Mouse (Mus musculus) T-helper 17 cell (primary cell): ENCODE data around the gene Grik5.
"Not testable (repeated sequence)": the region's sequence is repeated elsewhere in the genome, so short reads cannot be mapped to it uniquely, and the experiment has no call there.

Experiments used
- in situ Hi-C, 2 experiments: fragments of 300-600 bp; cut with MboI, MseI; formaldehyde crosslinking; loops; 1 replicate in 1 of 2; 2 replicates in 1 of 2; pipeline ENCODE4 v1.15.1; 2025; ENCODE audit warnings: high pct_unique_total_duplicates in 2 of 2

Grik5 gene

DNA sequence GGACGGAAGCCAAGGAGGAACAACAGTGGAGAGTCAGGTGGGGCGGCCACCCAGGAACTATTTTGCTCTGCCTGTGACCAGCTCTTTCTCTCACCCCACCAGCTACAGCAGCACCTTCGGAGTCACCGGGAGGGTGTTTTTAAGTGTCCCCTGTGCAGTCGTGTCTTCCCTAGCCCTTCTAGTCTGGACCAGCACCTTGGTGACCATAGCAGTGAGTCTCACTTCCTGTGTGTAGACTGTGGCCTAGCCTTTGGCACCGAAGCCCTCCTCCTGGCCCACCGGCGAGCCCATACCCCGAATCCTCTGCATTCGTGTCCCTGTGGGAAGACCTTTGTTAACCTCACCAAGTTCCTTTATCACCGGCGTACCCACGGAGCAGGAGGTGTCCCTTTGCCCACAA lies 8.3 kb upstream of the Grik5 start:
- in situ Hi-C loops, result no loop called here

GRCm38 (mm10) chr7:25079496-25080026 lies 7.4 kb upstream of the Grik5 start:
- in situ Hi-C loops, result no loop called here

GRCm38 (mm10) chr7:25077414-25077755 lies 5.2 kb upstream of the Grik5 start:
- in situ Hi-C loops, result no loop called here

DNA sequence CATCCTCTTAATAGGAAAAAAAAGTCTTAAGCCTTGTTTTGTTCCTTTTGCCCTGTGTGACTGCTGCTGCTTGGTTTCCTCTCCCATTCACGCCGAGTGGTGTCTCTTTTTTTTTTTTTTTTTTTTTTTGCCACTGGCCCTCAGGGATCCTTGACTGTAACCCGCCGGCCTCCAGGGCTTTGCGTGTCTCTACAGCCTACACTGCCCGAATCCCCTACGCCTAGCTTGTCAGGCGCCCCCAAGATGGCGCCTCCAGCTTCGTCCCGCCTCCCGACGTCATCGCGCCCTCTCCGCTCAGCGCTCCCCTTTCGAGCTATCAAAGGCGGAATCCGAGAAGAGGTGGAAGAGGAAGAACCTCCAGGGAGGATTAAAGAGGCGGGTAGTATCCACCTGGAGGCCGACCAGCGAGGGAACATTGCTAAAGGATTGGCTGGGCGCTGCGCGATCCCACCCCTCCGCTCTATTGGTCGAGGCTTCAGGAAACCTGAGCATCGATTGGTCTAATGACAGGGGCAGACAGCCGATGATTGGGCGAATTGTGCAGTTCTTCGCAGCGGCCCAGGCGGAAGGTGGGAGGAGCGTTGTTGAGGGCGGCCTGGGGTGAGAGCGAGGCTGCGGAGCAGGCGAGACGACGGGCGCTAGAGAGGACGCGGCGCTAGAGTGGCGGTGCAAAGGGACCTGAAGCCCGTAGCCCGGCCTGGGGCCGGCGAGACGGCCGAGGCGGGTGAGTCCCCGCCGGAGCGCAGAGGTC lies 4.7 kb upstream of the Grik5 start:
- in situ Hi-C loops, result no loop called here

DNA sequence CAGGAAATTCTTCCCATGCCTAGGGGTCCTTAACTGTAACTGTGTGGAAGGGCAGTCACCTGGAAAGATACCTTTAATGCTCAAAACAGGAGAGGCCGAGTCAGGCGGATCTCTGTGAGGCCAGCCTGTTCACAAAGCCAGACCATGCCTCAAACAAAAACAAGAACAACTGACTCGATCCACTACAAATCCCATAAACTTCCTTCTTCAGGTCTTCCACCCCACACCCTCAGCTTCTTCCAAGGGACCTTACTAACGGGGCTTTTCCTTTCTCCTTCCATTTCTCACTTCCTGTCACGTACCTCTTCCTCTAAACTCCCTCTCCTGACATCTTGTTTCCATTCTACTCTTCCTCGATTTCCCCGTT lies 4.1 kb upstream of the Grik5 start:
- in situ Hi-C loops, result no loop called here

- in situ Hi-C loops, result no loop called here
Observed at GRCm38 (mm10) chr7:25073924-25074323, 1.8 kb upstream of the Grik5 start.

DNA sequence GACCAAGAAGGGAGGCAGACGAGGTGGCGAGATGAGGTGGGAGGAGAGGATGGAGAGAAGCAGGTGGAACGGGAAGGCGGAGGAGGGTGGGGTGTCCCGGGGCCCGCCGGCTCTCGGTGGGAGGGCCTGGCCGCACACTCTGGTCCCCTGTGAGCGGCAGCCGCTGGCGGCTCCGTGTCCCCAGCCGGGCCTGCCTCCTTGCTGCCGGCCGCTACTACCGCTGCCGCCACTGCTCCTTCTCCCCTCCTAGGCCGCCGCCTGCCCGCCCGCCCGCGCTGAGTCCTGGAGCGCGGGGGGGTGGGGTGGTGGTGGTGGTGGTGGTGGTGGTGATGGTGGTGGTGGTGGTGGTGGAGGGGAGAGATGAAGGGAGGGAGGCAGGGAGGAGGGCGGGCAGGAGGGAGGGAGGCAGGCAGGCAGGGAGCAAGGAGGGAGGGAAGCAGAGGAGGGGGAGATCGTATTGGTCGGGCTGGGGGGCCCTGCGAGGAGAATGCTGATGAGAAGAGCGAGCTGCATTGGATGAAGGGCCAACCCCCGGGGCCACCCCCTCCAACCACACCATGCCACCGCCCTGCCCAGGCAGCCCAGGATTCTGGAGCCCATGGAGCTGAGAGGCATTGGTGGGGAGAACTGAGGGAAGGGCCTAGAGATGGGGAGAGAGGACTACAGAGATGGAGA lies 707 bp upstream of the Grik5 start:
- in situ Hi-C loops, result no loop called here

- in situ Hi-C loops, result no loop called here
Observed at GRCm38 (mm10) chr7:25068724-25069123, 3.4 kb downstream of the Grik5 start.

DNA sequence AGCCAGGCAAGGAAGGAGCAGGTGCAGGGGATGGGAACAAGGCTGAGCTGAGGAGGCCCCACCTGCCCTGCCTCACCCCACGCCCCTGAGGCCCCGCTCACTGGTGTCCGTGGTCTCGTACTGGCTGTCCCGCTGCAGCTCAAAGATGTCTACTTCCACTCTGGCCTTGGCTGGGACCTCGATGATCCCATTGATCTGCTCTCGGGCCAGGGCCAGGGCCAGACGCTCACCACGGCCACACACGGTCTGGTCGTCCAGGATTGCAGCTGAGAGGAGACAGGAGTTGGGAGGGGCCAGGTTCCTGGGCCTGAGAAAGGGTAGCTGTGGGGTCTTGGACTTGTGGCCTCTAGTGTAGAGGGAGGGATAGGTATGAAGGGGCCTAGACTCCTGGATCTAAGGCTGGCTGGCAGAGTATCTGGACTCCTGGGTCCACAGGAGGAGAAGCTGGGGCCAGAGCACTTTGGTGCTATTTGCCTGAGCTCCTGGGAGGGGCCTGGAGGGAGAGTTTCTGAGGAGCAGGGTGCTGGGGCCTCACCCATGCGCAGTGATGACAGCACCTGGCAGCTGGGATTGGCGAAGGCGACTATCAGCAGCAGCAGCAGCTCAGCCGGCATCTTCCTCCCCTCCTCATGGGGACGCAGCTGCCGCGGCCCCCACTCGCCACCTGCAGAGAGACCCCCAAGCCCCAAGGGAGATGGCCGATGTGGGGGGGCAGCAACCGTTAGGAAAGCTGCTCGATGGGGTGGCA lies 4.1 kb downstream of the Grik5 start:
- in situ Hi-C loops, result no loop called here

DNA sequence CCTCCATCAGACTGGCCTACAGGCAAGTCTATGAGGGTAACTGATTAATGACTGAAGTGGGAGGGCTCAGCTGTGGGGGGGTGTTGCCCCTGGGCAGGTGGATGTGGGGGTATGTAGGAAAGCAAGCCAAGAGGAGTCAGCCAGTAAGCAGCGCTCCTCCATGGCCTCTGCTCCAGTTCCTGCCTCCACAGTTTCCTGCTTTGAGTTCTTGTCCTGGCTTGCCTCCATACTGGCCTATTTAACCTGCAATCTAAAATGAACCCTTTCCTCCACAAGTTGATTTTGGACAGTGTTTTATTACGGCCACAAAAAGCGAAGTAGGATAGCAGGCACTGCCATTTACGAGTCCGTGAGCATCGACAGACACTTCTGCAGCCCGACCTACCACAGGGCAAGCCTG lies 4.8 kb downstream of the Grik5 start:
- in situ Hi-C loops, result no loop called here

GRCm38 (mm10) chr7:25063900-25064299 lies 8.2 kb downstream of the Grik5 start:
- in situ Hi-C loops, result no loop called here

DNA sequence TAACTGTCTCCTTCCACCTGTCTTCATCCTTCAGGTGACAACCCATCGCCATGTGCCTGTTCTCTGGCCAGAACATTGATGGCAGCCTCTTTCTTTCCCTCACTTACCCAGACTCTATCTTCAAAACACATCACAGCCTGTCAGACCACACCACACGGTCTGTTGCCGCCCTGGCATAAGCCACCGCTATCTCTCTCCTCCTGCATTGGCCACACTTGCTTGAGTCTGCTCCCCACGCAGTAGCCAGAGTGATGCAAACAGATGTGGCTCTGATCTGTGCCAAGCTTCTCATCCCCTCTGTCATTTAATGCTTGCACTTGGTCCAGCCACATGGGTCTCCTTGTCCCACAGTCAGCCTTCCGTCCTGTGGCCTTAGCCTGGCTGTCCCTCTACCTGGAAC lies 8.8 kb downstream of the Grik5 start:
- in situ Hi-C loops, result no loop called here

DNA sequence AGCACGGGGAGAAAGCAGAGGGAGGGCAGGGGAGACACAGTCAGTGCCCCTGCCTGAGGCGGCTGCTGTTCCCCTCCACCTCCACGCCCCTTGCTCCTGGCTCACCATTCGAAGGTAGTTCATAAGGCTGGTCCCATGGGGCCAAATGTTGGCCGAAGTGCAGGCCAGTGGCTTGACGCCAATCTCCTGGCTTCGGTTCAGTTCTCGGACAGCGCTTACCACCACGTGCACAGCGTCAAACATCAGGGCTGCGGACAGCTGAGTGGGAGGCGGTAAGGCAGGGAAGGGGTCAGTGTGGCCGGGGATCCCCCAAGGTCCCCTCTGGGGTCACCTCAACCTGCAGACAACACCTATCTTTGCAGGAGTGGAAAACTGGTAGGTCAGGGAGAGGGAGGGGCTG lies 13.3 kb downstream of the Grik5 start:
- in situ Hi-C loops, result loop anchor here in 1 of 2 experiments (10.0 kb wide), 1 partner anchor 204 kb away; no protein-coding TSS in a partner anchor

GRCm38 (mm10) chr7:25058394-25058793 lies 13.8 kb downstream of the Grik5 start:
- in situ Hi-C loops, result loop anchor here in 1 of 2 experiments (10.0 kb wide), 1 partner anchor 204 kb away; no protein-coding TSS in a partner anchor

DNA sequence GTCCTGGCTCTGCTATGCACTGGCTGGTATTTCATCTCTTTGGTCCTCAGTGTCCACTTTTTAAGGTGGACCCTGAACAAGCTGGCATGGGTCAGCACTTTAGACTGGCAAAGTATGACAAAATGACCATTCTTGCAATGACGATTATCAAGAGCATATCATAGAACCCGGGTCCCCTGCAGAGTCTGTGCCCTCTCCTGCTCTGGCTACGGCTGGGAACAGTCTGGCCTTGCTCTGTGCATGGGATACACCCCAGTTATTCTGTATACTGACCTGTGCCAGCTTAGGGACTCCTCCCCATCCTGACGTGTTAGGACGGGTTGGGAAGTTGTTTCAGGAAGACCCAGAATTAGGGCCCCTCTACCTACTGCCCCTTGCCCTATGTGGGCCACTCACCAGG lies 14.3 kb downstream of the Grik5 start:
- in situ Hi-C loops, result loop anchor here in 1 of 2 experiments (10.0 kb wide), 1 partner anchor 203 kb away; no protein-coding TSS in a partner anchor

GRCm38 (mm10) chr7:25056951-25057350 lies 15.2 kb downstream of the Grik5 start:
- in situ Hi-C loops, result loop anchor here in 1 of 2 experiments (10.0 kb wide), 1 partner anchor 202 kb away; no protein-coding TSS in a partner anchor

- in situ Hi-C loops, result loop anchor here in 1 of 2 experiments (10.0 kb wide), 1 partner anchor 198 kb away; no protein-coding TSS in a partner anchor
Observed at GRCm38 (mm10) chr7:25052587-25052986, 19.6 kb downstream of the Grik5 start.

DNA sequence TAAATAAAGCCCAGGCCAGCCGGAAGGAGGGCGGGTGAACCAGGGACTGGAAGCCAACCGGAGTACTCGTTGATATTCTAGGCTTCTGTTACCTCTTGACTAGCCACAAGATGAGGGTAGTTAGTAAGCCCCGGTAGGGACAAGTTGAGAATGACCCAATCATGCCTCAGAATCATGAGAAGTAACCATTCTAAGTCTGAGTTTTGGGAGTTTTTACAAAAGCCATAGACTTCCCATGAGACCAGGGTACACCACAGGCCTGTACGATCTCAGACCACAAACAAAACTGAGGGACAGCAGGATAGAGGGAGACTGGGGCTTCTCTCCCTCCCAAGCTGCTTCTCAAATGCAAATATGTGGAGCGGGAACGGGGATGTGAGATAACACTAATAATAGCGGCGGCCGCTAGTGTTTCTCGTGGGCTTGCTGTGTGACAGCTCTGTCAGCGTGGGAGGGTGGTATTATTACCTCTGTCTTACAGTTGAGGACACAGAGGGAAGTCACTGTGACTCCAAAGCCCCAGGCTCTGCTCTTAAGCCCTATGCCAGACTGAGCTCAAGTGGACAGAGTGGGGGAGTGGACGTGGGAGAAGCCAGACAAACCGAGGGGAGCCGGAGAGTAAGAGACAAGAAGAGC lies 22.7 kb downstream of the Grik5 start:
- in situ Hi-C loops, result no loop called here

GRCm38 (mm10) chr7:25047363-25047762 lies 24.8 kb downstream of the Grik5 start:
- in situ Hi-C loops, result no loop called here

- in situ Hi-C loops, result not testable (repeated sequence)
Observed at GRCm38 (mm10) chr7:25044599-25044998, 27.5 kb downstream of the Grik5 start.

- in situ Hi-C loops, result no loop called here
Observed at GRCm38 (mm10) chr7:25041921-25042320, 30.2 kb downstream of the Grik5 start.

DNA sequence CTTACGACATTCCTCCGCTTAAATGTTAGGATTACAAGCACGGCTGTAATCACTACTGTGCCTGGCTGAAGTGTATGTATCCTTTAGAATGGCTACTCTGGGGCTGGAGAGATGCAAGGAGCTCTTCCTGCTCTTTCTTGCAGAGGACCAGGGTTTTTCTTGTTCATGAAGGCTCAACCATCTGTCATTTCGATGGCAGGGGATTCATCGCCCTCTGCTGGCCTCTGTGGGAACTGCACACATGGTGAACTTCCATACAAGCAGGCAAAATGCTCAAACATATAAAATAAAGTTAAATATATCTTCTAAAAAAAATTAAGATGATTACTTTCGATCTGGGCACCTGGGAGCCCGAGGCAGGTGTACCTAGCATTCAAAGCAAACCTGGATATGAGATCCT lies 36.2 kb downstream of the Grik5 start:
- in situ Hi-C loops, result no loop called here
